Comparison of ENCODE assay signal across 20 mouse cellular contexts in the genomic region with DNA sequence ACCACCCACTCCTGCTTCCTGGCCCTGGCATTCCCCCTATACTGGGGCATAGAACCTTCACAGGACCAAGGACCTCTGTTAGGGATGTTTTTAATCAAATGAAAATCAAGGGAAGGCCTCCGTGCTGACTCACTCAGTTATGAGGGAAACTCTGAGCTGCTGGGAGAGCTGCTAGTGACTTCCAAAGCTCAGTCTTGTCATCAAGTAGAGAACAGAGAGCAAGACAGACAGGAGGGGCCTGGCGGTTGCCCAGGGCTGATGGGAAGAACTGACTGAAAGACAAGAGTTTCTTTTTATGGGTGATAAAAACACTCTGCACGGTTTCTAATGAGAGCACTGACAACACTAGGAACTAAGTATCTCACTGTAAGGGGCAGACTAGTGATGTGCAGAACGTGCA. TPM values are rescaled to one million over a fixed set of nuclear protein-coding genes. Genes with fewer than 3 reads are reported as not detected.
DNase-seq lines count a peak whose midpoint lies in the region; ATAC-seq and TF ChIP-seq lines count a peak whose summit lies in the region.
"Had no signal": no experiment of that assay in that cellular context is flagged by ENCODE, and none has a peak within 500 bp of the region (broad histone marks: within the 10 kb centered on the region; RNA-seq: fewer than 3 reads in every experiment).

No protein-coding gene starts in this region.

- ATAC-seq in forebrain, embryonic 15.5 days (replicated peaks) = no peak
- no peak for ATAC-seq in lung, postnatal 0 days
- ATAC-seq: forebrain, embryonic 14.5 days; intestine, embryonic 15.5 days had no signal

- no peaks in the 10 kb centered on the region for H3K9me3 ChIP-seq in heart, embryonic 10.5 days
- H3K9me3 ChIP-seq in forebrain, embryonic 15.5 days = no peaks in the 10 kb centered on the region
- H3K9me3 ChIP-seq in lung, postnatal 0 days (ENCODE audit: low read length) = no peaks in the 10 kb centered on the region
- H3K9me3 ChIP-seq: embryonic facial prominence, embryonic 15.5 days; hindbrain, embryonic 12.5 days; intestine, embryonic 15.5 days had no signal

- H3K27me3 ChIP-seq in heart, embryonic 10.5 days (ENCODE audit: insufficient read depth, poor library complexity, severe bottlenecking) = no peaks in the 10 kb centered on the region
- no peaks in the 10 kb centered on the region for H3K27me3 ChIP-seq in forebrain, embryonic 15.5 days
- no peaks in the 10 kb centered on the region for H3K27me3 ChIP-seq in lung, postnatal 0 days (replicated peaks; ENCODE audit: insufficient read depth, low read length)
- H3K27me3 ChIP-seq: embryonic facial prominence, embryonic 15.5 days; hindbrain, embryonic 12.5 days; intestine, embryonic 15.5 days had no signal

- no peaks in the 10 kb centered on the region for H3K4me1 ChIP-seq in heart, embryonic 10.5 days
- H3K4me1 ChIP-seq in forebrain, embryonic 15.5 days = peaks cover 20% of the 10 kb centered on the region
- no peaks in the 10 kb centered on the region for H3K4me1 ChIP-seq in lung, postnatal 0 days (ENCODE audit: insufficient read depth, low read depth, low read length)
- H3K4me1 ChIP-seq: intestine, embryonic 15.5 days had no signal

- WGBS in heart, embryonic 10.5 days = 59% methylated on average over 4 of the region's 4 CpGs
- WGBS in forebrain, embryonic 15.5 days = 81% methylated on average over 4 of the region's 4 CpGs
- WGBS in lung, postnatal 0 days = 84% methylated on average over 4 of the region's 4 CpGs

- no peak overlapping the region for H3K9ac ChIP-seq in forebrain, embryonic 15.5 days (replicated peaks)
- H3K9ac ChIP-seq in lung, postnatal 0 days (replicated peaks; ENCODE audit: low read depth) = no peak overlapping the region
- H3K9ac ChIP-seq: embryonic facial prominence, embryonic 15.5 days; hindbrain, embryonic 12.5 days; intestine, embryonic 15.5 days had no signal

- no peak for TF ChIP-seq EP300 in lung, postnatal 0 days (IDR thresholded peaks at IDR 0.05)

- no peak overlapping the region for H3K4me3 ChIP-seq in heart, embryonic 10.5 days
- H3K4me3 ChIP-seq in forebrain, embryonic 15.5 days = no peak overlapping the region
- H3K4me3 ChIP-seq in lung, postnatal 0 days (ENCODE audit: low read depth, low read length) = no peak overlapping the region
- H3K4me3 ChIP-seq: embryonic facial prominence, embryonic 15.5 days; hindbrain, embryonic 12.5 days; intestine, embryonic 15.5 days; left cerebral cortex, adult 2 months had no signal

- H3K27ac ChIP-seq in heart, embryonic 10.5 days = no peak overlapping the region
- H3K27ac ChIP-seq in forebrain, embryonic 15.5 days (replicated peaks) = no peak overlapping the region
- no peak overlapping the region for H3K27ac ChIP-seq in lung, postnatal 0 days (ENCODE audit: low read length)
- H3K27ac ChIP-seq: embryonic facial prominence, embryonic 15.5 days; hindbrain, embryonic 12.5 days; intestine, embryonic 15.5 days; left cerebral cortex, adult 2 months; macrophage had no signal

- peak; percentile 24 to 26 for DNase-seq in heart, adult 18-20 months
- DNase-seq in heart, embryonic 10.5 days (ENCODE audit: low spot score) = no peak
- DNase-seq in NIH3T3 (ENCODE audit: low read depth) = peak; percentile 89
- peak; percentile 46 for DNase-seq in fibroblast of lung, adult 2 months (ENCODE audit: low read depth)
- peak; percentile 29 for DNase-seq in heart, postnatal 4 days
- no peak for DNase-seq in lung, postnatal 0 days (ENCODE audit: low spot score)
- DNase-seq: cerebellum, adult 2 months; liver; lung, adult 2 months; midbrain, embryonic 14.5 days; right cerebral cortex, adult 18-20 months; spleen, adult 18-20 months; thymus, postnatal 14 days had no signal

- TF ChIP-seq CTCF in lung, postnatal 0 days (IDR thresholded peaks at IDR 0.05) = no peak

- peaks cover 27% of the 10 kb centered on the region for H3K36me3 ChIP-seq in heart, embryonic 10.5 days
- 0 out of 2 replicates have a peak, but pooled peaks cover 3% of the 10 kb centered on the region for H3K36me3 ChIP-seq in forebrain, embryonic 15.5 days
- H3K36me3 ChIP-seq in lung, postnatal 0 days (ENCODE audit: insufficient read depth, low read length) = 0 out of 2 replicates have a peak, but pooled peaks cover 9% of the 10 kb centered on the region
- H3K36me3 ChIP-seq: intestine, embryonic 15.5 days had no signal

- H3K4me2 ChIP-seq in forebrain, embryonic 15.5 days (replicated peaks) = no peak overlapping the region
- no peak overlapping the region for H3K4me2 ChIP-seq in lung, postnatal 0 days (replicated peaks; ENCODE audit: low read depth, low read length)
- H3K4me2 ChIP-seq: embryonic facial prominence, embryonic 15.5 days; hindbrain, embryonic 12.5 days; intestine, embryonic 15.5 days had no signal

RNA-seq across cellular contexts. Expression of gene Wdr59, which starts 57.4 kb away (rescaled TPM):
- 1 to 10 TPM; 7.1 to 7.8 TPM for total RNA-seq in heart, adult 18-20 months (2021)
- 4.4 and 5.9 TPM in 2 replicates for polyA plus RNA-seq in heart, embryonic 10.5 days (2016; fragmentation: Nextera tagmentation; extraction: Ambion mirVana)
- 1 to 10 TPM; 8.5 to 9.0 TPM for total RNA-seq in heart, postnatal 4 days (2021)
- polyA plus RNA-seq in forebrain, embryonic 15.5 days (2015; fragmentation: Nextera tagmentation; extraction: Ambion mirVana) = 8.6 and 9.1 TPM in 2 replicates
- polyA plus RNA-seq in lung, postnatal 0 days (2015; fragmentation: Nextera tagmentation; extraction: Ambion mirVana) = 2.3 and 2.9 TPM in 2 replicates

Comparison
In these comparisons a context has a peak if more than half of its experiments do, and no peak if none do; other contexts are left out.
1. DNase-seq: peak in heart, adult 18-20 months (2 of 2), NIH3T3 (single experiment), fibroblast of lung, adult 2 months (single experiment) and heart, postnatal 4 days (single experiment); none in heart, embryonic 10.5 days (single experiment) and lung, postnatal 0 days (single experiment).